Mouse (Mus musculus): ENCODE results near the gene Rad51b.

Rad51b gene

DNA sequence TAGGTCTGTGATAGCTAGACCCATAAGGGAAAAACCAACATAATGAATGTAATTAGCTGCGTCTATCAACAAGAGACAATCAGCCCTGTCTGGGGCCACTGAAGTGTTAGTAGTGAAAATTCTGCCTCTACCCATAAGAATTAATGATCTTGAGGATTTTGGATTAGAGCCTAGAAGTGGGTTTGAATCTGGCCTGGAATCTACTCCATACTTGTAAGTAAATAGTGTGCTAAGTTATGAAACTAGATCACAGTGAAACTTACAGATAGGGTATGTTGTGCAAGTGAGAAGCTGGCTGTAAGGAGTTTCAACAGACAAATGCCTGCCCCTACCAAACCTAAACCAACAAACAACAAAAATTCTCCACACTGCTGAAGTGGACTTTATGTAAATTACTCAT is 83.1 kb downstream of the Rad51b start:
- no peak for DNase-seq (ENCODE audit: low spot score in 2 of 2)

GRCm38 (mm10) chr12:79381489-79381888 is 84.4 kb downstream of the Rad51b start:
- DNase-seq (ENCODE audit: low spot score in 2 of 2), result no peak

DNA sequence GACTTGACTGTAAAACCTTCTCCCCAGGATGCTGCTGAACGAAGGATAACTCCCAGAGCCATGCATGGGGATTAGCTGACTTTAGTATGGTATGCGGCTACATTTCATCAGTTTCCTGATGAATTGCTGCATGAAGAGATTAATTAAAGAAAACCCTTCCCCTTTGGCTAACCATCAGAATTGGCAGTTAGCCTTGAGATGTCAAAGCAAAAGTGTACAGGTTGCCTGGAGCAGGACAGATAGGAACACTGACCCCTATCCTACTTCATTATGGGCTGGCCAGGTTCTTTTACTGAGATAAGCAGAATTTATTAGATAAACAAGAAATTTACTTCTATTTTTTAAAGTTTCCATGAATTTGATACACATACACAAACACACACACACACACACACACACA is 85.3 kb downstream of the Rad51b start:
- no peak for DNase-seq (ENCODE audit: low spot score in 2 of 2)

DNA sequence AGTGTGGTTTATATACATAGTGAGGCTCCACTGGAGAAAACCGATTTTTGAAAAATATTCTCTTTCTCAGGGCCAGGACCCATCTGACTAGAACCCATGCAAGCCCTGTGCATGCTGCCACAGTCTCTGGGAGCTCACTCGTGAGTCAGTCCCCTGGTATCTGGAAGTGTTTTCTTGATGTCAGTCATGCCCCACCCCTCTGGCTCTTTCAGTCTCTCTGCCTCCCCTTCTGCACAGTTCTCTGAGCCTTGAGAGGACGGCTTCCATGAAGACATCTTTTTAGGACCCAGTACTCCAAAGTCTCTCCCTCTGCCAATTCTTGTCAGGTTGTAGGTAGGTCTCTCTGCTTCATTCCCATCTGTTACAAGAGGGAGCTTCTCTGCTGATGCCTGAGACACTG is 86.5 kb downstream of the Rad51b start:
- DNase-seq (ENCODE audit: low spot score in 2 of 2), result no peak

DNA sequence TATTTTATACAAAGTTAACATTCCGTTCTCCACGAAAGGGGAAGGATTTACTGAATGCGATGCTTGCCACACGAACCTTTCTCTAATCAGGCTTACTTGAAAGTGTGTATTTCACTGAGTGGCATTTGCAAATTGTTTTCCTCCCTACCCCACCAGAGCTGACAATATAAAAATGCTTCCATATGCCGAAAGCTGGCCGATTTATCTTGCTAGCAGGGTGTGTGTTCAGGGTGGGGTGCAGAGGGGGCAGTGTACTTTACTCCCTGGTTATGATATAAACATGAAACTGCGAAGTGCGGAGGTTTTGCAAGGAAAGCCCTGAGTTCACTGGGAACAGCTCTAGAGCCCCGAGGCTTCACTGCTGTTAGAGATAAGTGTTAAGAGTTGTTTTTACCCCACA is 87.7 kb downstream of the Rad51b start:
- DNase-seq (ENCODE audit: low spot score in 2 of 2), result no peak

GRCm38 (mm10) chr12:79385199-79385598 is 88.1 kb downstream of the Rad51b start:
- DNase-seq (ENCODE audit: low spot score in 2 of 2), result no peak

DNA sequence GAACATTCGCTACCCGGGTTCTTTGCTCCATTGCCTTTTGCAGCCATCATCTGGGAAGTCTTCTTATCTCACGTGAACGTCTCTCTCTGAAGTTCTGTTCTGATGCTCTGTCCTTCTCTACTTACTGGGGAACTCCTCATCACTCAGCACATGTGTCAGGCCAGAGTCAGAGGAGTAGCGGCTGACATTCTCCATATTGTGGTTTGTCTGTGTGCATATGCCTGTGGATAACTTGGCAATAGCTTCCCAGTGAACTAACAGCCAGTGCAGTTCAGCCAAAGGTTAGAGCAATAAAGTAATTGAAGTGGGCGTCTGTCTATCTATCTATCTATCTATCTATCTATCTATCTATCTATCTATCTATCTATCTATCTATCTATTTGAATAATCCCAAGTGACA is 90.8 kb downstream of the Rad51b start:
- no peak for DNase-seq (ENCODE audit: low spot score in 2 of 2)

DNA sequence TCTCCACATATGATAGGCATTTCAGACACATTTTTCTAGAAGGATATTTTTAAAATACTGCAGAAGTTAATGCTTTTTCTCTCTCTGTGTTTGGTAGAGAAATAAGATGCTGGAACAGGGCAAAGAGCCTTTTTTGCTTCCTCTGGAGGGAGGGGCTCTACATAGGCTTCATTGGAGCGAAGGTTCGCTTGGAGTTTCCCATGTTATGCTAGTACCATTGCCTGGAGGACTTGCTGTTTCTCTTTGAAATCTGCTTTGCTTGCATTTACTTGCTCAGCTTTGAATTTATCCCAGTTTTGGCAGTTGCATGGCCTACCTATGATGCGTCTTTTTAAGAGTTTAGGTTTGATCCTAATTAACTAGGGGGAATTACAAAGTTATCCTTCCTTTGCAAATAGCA is 92.2 kb downstream of the Rad51b start:
- no peak for DNase-seq (ENCODE audit: low spot score in 2 of 2)

GRCm38 (mm10) chr12:79389971-79390370 is 92.9 kb downstream of the Rad51b start:
- no peak for DNase-seq (ENCODE audit: low spot score in 2 of 2)

DNA sequence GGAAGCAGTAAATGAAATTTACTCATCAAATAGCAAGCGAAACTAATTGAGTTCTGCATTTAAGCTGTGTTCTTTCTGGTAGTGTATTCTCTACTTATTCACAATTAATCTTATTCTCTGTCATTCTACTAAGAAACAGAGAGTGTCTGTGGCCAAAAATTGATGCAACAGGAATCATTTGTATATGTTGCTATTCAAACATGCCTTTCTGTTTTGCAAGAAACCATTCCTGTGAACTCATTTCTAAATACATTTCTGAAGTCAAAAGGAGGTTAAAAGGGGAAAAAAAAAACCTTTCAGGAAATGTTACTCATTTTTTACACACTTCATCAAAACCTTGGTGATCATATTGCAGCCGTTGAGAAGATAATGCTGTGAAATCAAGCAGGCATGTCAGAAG is 96.6 kb downstream of the Rad51b start:
- no peak for DNase-seq (ENCODE audit: low spot score in 2 of 2)

- DNase-seq (ENCODE audit: low spot score in 2 of 2), result no peak
Measured at GRCm38 (mm10) chr12:79403992-79404391, 106.9 kb downstream of the Rad51b start.

DNA sequence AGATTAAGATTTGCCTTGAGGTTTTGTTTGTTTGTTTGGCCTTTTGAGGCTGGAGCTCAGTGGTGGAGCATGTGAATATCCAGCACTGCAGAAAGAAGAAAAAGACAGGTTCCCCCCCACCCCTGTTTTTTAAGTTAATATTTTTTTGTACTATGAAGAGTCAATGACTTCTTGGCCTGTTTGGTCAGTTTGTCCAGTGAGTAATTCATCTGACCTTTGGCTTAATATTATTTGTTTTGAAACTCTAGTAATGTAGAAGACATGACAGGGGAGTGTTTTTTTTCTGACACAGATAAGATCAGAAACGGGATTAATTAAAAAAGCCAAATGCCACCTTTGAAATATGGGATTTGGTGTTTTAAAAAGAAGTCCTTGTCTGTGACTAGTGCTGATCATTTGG is 107.4 kb downstream of the Rad51b start:
- no peak for DNase-seq (ENCODE audit: low spot score in 2 of 2)

GRCm38 (mm10) chr12:79408677-79409076 is 111.6 kb downstream of the Rad51b start:
- no peak for DNase-seq (ENCODE audit: low spot score in 2 of 2)

DNA sequence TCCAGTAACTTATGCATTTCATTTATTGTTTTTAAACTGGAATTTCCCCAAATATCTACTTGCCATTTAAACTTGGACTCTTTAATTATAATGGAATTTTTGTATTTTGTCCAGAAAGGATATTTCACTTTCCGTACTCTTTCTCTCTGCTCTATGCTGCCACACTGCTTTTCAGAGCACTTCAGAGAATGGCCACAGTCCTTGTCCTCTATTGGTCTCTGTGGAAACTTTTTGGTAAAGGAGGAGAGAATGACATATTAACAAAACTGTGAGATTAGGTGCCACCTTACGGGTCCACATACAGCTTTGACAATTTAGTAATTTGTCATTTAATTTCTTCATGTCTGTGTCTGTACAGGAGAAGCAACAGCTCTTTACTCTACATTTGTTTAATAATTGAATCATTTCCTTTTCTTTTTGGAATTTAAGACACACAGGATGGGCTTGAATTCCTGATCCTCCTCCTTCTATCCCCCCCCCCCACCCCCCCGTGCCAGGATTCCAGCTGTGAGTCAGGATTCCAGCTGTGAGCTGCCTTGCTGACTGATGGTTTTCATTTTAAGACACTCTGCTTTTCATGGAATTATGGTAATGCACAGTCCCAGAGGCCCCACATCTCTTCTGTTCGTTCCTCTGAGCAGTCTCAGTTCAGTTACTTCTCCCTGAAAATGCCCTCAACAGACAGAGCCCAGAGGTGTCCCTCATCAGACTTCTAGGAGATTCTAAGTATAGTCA is 112.2 kb downstream of the Rad51b start:
- no peak for DNase-seq (ENCODE audit: low spot score in 2 of 2)

- DNase-seq (ENCODE audit: low spot score in 2 of 2), result no peak
Measured at GRCm38 (mm10) chr12:79412894-79413507, 115.9 kb downstream of the Rad51b start.

GRCm38 (mm10) chr12:79417360-79417759 is 120.3 kb downstream of the Rad51b start:
- no peak for DNase-seq (ENCODE audit: low spot score in 2 of 2)

DNA sequence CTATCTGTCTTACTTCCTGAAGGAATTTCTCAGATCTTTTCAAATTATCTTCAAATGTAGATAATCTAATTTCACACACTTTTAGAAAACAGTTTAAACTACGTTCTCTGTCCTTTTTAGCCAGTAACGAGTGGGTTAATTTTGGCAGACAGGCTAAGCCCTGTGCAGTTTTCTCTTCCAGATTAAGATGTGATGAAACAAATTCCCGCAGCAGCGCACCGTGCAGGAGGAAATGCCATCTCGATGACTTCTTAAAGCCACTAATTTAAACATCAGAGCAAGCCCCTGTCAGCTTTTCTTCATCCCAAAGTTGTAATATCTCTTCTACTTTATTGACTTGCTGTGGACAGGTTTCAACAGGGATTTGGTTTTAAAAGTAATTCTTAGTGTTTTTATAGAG is 123.5 kb downstream of the Rad51b start:
- no peak for DNase-seq (ENCODE audit: low spot score in 2 of 2)

GRCm38 (mm10) chr12:79429507-79430291 is 132.6 kb downstream of the Rad51b start:
- no peak for DNase-seq (ENCODE audit: low spot score in 2 of 2)

GRCm38 (mm10) chr12:79431138-79431537 is 134.1 kb downstream of the Rad51b start:
- DNase-seq (ENCODE audit: low spot score in 2 of 2), result no peak

- DNase-seq (ENCODE audit: low spot score in 2 of 2), result no peak
Measured at GRCm38 (mm10) chr12:79433724-79434442, 136.8 kb downstream of the Rad51b start.

GRCm38 (mm10) chr12:79435474-79435873 is 138.4 kb downstream of the Rad51b start:
- DNase-seq (ENCODE audit: low spot score in 2 of 2), result no peak

GRCm38 (mm10) chr12:79436035-79436434 is 139.0 kb downstream of the Rad51b start:
- DNase-seq (ENCODE audit: low spot score in 2 of 2), result no peak
